Mouse (Mus musculus): ENCODE measurements around the gene Gm10134. TPM values are rescaled to one million over a fixed set of nuclear protein-coding genes. Genes with fewer than 3 reads are reported as not detected.

Gm10134 gene
- total and polyA plus RNA-seq, 2 experiments: not detected

DNA sequence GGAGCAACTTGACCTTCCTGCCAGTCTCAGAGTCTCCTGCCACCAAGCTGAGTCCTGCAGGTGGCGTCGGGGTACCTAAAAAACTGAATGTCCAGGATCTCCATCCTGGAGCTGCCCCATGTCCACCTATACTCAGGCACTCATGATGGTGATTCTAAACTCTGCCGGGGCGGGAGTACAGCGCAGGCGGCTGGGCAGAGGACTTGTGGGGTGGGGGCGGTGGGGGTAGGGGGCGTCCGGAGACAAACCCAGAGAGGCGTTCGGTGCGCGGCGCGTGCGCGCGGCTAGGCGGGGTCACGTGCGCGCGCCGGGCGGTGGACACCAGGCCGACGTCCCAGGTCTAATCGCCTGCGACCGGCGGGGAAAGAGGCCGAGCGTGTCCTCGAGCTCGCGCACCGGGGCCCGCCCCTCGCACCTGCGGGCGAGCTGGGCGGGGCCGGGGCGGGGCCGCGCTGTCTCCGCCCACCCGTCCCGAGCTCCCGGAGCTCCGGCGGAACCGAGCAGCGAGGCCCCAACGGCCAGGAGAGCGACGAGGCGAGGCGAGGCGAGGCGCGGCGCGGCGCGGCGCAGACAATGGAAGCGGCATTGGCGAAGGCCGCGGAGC lies 7.0 kb downstream of the Gm10134 start, which contains the start of gene Ralgds:
Gene Ralgds (plus strand): TSS at position 328 of the 604 bp plus-strand sequence.
- H3K9ac ChIP-seq (ENCODE audit: low read depth, low read length): peak within 1 kb of the TSS; percentile 44; the same call in 1 of the 2 replicates
- H3K79me2 ChIP-seq (ENCODE audit: control insufficient read depth, insufficient read depth, low read length): no peaks in the 10 kb centered on the region
- peak within 1 kb of the TSS; percentile 52; the same call in 1 of the 2 replicates for H3K4me3 ChIP-seq (ENCODE audit: insufficient read depth, low read depth, low read length)
- H3K36me3 ChIP-seq (ENCODE audit: control insufficient read depth, insufficient read depth, low read length): no peaks in the 10 kb centered on the region
- H3K4me1 ChIP-seq (ENCODE audit: control insufficient read depth, insufficient read depth, low read length): peaks cover 4% of the 10 kb centered on the region
- no peak within 1 kb of the TSS for H3K27ac ChIP-seq (replicated peaks; ENCODE audit: insufficient read depth, low read depth, low read length)
- no peak for DNase-seq (ENCODE audit: extremely low read depth, low read depth, low spot score)
- no peaks in the 10 kb centered on the region for H3K27me3 ChIP-seq (ENCODE audit: control insufficient read depth, insufficient read depth, low read length)
- WGBS: 2% methylated on average over 62 of the region's 71 CpGs
- no peak for TF ChIP-seq POLR2A (IDR thresholded peaks at IDR 0.05; ENCODE audit: extremely low read depth, insufficient read depth, low read length)
- no peak for TF ChIP-seq CTCF (IDR thresholded peaks at IDR 0.05; ENCODE audit: low read depth, low read length)

DNA sequence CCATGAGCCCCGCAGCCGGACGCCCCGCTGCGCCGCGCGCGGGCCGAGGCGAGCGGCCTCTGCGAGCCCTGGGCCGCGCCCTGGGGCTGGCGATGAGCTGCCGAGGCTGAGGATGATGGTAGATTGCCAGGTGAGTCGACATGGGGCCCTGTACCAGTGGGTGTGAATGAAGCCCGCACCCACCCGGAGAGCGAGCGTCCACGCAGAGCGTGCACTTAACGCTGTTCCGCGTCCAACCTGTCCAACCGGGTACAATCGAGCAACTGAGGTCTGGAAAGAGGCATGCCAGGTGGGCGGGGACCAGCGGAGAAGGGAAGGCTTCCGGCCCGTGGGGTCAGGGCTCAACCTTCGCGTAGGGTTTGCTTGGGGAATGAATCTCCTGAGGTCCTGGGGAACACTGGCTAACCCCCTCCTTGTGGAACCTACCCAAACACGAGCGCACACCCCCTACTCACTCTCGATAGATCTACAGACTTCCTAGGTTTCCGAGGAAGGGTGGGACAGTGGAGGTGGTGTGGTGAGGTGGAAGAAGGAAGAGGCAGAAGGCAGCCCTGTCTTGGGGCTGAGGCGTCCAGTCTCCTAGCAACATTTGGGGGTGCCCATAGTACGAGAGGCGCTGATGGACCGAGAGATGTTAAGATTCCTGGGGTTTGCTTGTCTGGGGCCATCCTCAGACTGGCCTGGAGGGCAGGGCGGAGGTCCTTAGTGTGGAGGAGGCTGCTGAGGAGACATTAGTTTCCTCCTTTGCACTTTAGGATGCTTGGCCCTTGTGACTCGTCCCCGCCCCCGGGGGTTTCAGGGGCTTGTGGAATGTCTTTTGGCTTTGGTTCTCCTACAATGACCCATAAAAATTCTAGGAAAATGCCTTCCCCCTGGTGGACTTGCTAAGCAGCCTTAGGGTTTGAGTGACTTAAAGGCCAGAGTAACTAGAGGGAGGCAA lies 7.8 kb downstream of the Gm10134 start:
- Histone ChIP-seq H3K27me3 (ENCODE audit: control insufficient read depth, insufficient read depth, low read length) (no peaks in the 10 kb centered on the region), H3K79me2 (ENCODE audit: control insufficient read depth, insufficient read depth, low read length) (no peaks in the 10 kb centered on the region), H3K36me3 (ENCODE audit: control insufficient read depth, insufficient read depth, low read length) (no peaks in the 10 kb centered on the region), H3K4me3 (ENCODE audit: insufficient read depth, low read depth, low read length) (peak overlapping the region; percentile 52; the same call in 1 of the 2 replicates), H3K27ac (replicated peaks; ENCODE audit: insufficient read depth, low read depth, low read length) (no peak overlapping the region), H3K9ac (ENCODE audit: low read depth, low read length) (peak overlapping the region; percentile 44; the same call in 1 of the 2 replicates), H3K4me1 (ENCODE audit: control insufficient read depth, insufficient read depth, low read length) (peaks cover 4% of the 10 kb centered on the region)
- TF ChIP-seq POLR2A (IDR thresholded peaks at IDR 0.05; ENCODE audit: extremely low read depth, insufficient read depth, low read length) (no peak), CTCF (IDR thresholded peaks at IDR 0.05; ENCODE audit: low read depth, low read length) (no peak)
- no peak for DNase-seq (ENCODE audit: extremely low read depth, low read depth, low spot score)
- WGBS: 9% methylated on average over 47 of the region's 47 CpGs

- WGBS: 17% methylated on average over 5 of the region's 5 CpGs
- TF ChIP-seq CTCF (IDR thresholded peaks at IDR 0.05; ENCODE audit: low read depth, low read length) (peak; percentile 83), POLR2A (IDR thresholded peaks at IDR 0.05; ENCODE audit: extremely low read depth, insufficient read depth, low read length) (no peak)
- H3K27me3 ChIP-seq (ENCODE audit: control insufficient read depth, insufficient read depth, low read length): no peaks in the 10 kb centered on the region
- DNase-seq (ENCODE audit: extremely low read depth, low read depth, low spot score): peak; percentile 25
- H3K4me1 ChIP-seq (ENCODE audit: control insufficient read depth, insufficient read depth, low read length): peaks cover 4% of the 10 kb centered on the region
- no peak overlapping the region for H3K4me3 ChIP-seq (ENCODE audit: insufficient read depth, low read depth, low read length)
- H3K79me2 ChIP-seq (ENCODE audit: control insufficient read depth, insufficient read depth, low read length): no peaks in the 10 kb centered on the region
- no peaks in the 10 kb centered on the region for H3K36me3 ChIP-seq (ENCODE audit: control insufficient read depth, insufficient read depth, low read length)
- no peak overlapping the region for H3K9ac ChIP-seq (ENCODE audit: low read depth, low read length)
- no peak overlapping the region for H3K27ac ChIP-seq (replicated peaks; ENCODE audit: insufficient read depth, low read depth, low read length)
Measured at GRCm38 (mm10) chr2:28514489-28514888, 8.6 kb downstream of the Gm10134 start.

- Histone ChIP-seq H3K4me1 (ENCODE audit: control insufficient read depth, insufficient read depth, low read length) (peaks cover 4% of the 10 kb centered on the region), H3K4me3 (ENCODE audit: insufficient read depth, low read depth, low read length) (no peak overlapping the region), H3K9ac (ENCODE audit: low read depth, low read length) (no peak overlapping the region), H3K27me3 (ENCODE audit: control insufficient read depth, insufficient read depth, low read length) (no peaks in the 10 kb centered on the region), H3K79me2 (ENCODE audit: control insufficient read depth, insufficient read depth, low read length) (no peaks in the 10 kb centered on the region), H3K27ac (replicated peaks; ENCODE audit: insufficient read depth, low read depth, low read length) (no peak overlapping the region), H3K36me3 (ENCODE audit: control insufficient read depth, insufficient read depth, low read length) (no peaks in the 10 kb centered on the region)
- TF ChIP-seq POLR2A (IDR thresholded peaks at IDR 0.05; ENCODE audit: extremely low read depth, insufficient read depth, low read length): no peak
- TF ChIP-seq CTCF (IDR thresholded peaks at IDR 0.05; ENCODE audit: low read depth, low read length): peak; percentile 96
- peak; percentile 84 for DNase-seq (ENCODE audit: extremely low read depth, low read depth, low spot score)
- WGBS: 22% methylated on average over 5 of the region's 5 CpGs
Measured at GRCm38 (mm10) chr2:28517206-28517909, 11.5 kb downstream of the Gm10134 start.

- no peak overlapping the region for H3K4me3 ChIP-seq (ENCODE audit: insufficient read depth, low read depth, low read length)
- no peak overlapping the region for H3K27ac ChIP-seq (replicated peaks; ENCODE audit: insufficient read depth, low read depth, low read length)
- DNase-seq (ENCODE audit: extremely low read depth, low read depth, low spot score): no peak
- TF ChIP-seq CTCF (IDR thresholded peaks at IDR 0.05; ENCODE audit: low read depth, low read length): no peak
- TF ChIP-seq POLR2A (IDR thresholded peaks at IDR 0.05; ENCODE audit: extremely low read depth, insufficient read depth, low read length): no peak
- H3K27me3 ChIP-seq (ENCODE audit: control insufficient read depth, insufficient read depth, low read length): no peaks in the 10 kb centered on the region
- H3K79me2 ChIP-seq (ENCODE audit: control insufficient read depth, insufficient read depth, low read length): no peaks in the 10 kb centered on the region
- H3K36me3 ChIP-seq (ENCODE audit: control insufficient read depth, insufficient read depth, low read length): no peaks in the 10 kb centered on the region
- 83% methylated on average over 2 of the region's 2 CpGs for WGBS
- no peak overlapping the region for H3K9ac ChIP-seq (ENCODE audit: low read depth, low read length)
- peaks cover 4% of the 10 kb centered on the region for H3K4me1 ChIP-seq (ENCODE audit: control insufficient read depth, insufficient read depth, low read length)
Measured at GRCm38 (mm10) chr2:28518231-28518630, 12.3 kb downstream of the Gm10134 start.
